Mouse (Mus musculus) limb, embryonic 10.5 days (tissue): ENCODE results near the gene Nenf. TPM values are rescaled to one million over a fixed set of nuclear protein-coding genes. Genes with fewer than 3 reads are reported as not detected.

Experiments used
- DNase-seq: peaks from one replicate; pipeline ENCODE4 v3.0.0-alpha.2; 2017; ENCODE audit warnings: low spot score
- H3K27ac ChIP-seq: fragments of 300-500 bp; sonication (generic); 2 replicates; pipeline ENCODE4 v1.5.1; 2016; ENCODE audit warnings: mild to moderate bottlenecking
- H3K27me3 ChIP-seq: fragments of 300-500 bp; sonication (generic); 2 replicates; pipeline ENCODE4 v1.6.1; 2016; ENCODE audit warnings: low read depth, mild to moderate bottlenecking; ENCODE audit not compliant: poor library complexity, severe bottlenecking
- H3K36me3 ChIP-seq: fragments of 300-500 bp; sonication (generic); 2 replicates; pipeline ENCODE4 v1.6.1; 2016; ENCODE audit warnings: mild to moderate bottlenecking, moderate library complexity
- H3K4me1 ChIP-seq: fragments of 300-500 bp; sonication (generic); 2 replicates; pipeline ENCODE4 v1.6.1; 2016
- H3K4me3 ChIP-seq: fragments of 300-500 bp; sonication (generic); 2 replicates; pipeline ENCODE4 v1.5.1; 2016; ENCODE audit warnings: mild to moderate bottlenecking, moderate library complexity
- H3K9me3 ChIP-seq: fragments of 300-500 bp; sonication (generic); replicated peaks from 2 replicates; pipeline ENCODE4 v1.6.1; 2016; ENCODE audit warnings: mild to moderate bottlenecking
- WGBS: fragments of 180-500 bp; shearing (Covaris S2); methylation state at CpG from one replicate; pipeline ENCODE4 v1.1.7; 2016; 5-methylcytosine and 5-hydroxymethylcytosine counted together
- polyA plus RNA-seq: library from polyadenylated mRNA; unstranded; fragments of >200 nt; fragmentation: Nextera tagmentation; extraction: Ambion mirVana; gene quantifications from 2 replicates; pipeline ENCODE4 v1.2.1, GENCODE M21; 2016

The Nenf gene
- polyA plus RNA-seq, 1 experiment from 2014 or later: 50.3 TPM

GRCm38 (mm10) chr1:191339876-191340275 lies 21.9 kb upstream of the Nenf start:
- no peak for DNase-seq
- 98% methylated on average over 2 of the region's 2 CpGs for WGBS
- H3K36me3 ChIP-seq: peaks cover 90% of the 10 kb centered on the region
- no peaks in the 10 kb centered on the region; the same call in 1 of the 2 replicates for H3K4me1 ChIP-seq
- H3K9me3 ChIP-seq: no peaks in the 10 kb centered on the region
- H3K4me3 ChIP-seq: no peak overlapping the region
- no peaks in the 10 kb centered on the region for H3K27me3 ChIP-seq
- no peak overlapping the region for H3K27ac ChIP-seq

- WGBS: 89% methylated on average over 5 of the region's 5 CpGs
- Histone ChIP-seq H3K27ac (no peak overlapping the region), H3K27me3 (no peaks in the 10 kb centered on the region), H3K4me1 (no peaks in the 10 kb centered on the region), H3K9me3 (no peaks in the 10 kb centered on the region), H3K36me3 (peaks cover 86% of the 10 kb centered on the region), H3K4me3 (no peak overlapping the region)
- DNase-seq: no peak
These were observed 16.5 kb upstream of the Nenf start for GRCm38 (mm10) chr1:191334500-191334899.

GRCm38 (mm10) chr1:191330356-191330755 lies 12.4 kb upstream of the Nenf start:
- WGBS: 95% methylated on average over 4 of the region's 4 CpGs
- no peak overlapping the region for H3K27ac ChIP-seq
- H3K36me3 ChIP-seq: peaks cover 56% of the 10 kb centered on the region
- no peak for DNase-seq
- peaks cover 29% of the 10 kb centered on the region for H3K4me1 ChIP-seq
- H3K9me3 ChIP-seq: no peaks in the 10 kb centered on the region
- H3K27me3 ChIP-seq: no peaks in the 10 kb centered on the region
- H3K4me3 ChIP-seq: no peak overlapping the region

GRCm38 (mm10) chr1:191328019-191328441 lies 10.0 kb upstream of the Nenf start:
- 91% methylated on average over 8 of the region's 8 CpGs for WGBS
- H3K27ac ChIP-seq: no peak overlapping the region

GRCm38 (mm10) chr1:191327258-191327657 lies 9.3 kb upstream of the Nenf start:
- H3K4me1 ChIP-seq: peaks cover 32% of the 10 kb centered on the region
- peaks cover 31% of the 10 kb centered on the region for H3K36me3 ChIP-seq
- no peaks in the 10 kb centered on the region for H3K27me3 ChIP-seq
- H3K4me3 ChIP-seq: peak overlapping the region; percentile 96
- H3K27ac ChIP-seq: no peak overlapping the region
- no peaks in the 10 kb centered on the region for H3K9me3 ChIP-seq
- 83% methylated on average over 8 of the region's 8 CpGs for WGBS
- no peak for DNase-seq

More at GRCm38 (mm10) chr1:191328019-191328441, 10.0 kb upstream of the Nenf start:
- H3K36me3 ChIP-seq: peaks cover 38% of the 10 kb centered on the region
- no peak for DNase-seq
- H3K4me3 ChIP-seq: no peak overlapping the region
- H3K27me3 ChIP-seq: no peaks in the 10 kb centered on the region
- peaks cover 32% of the 10 kb centered on the region for H3K4me1 ChIP-seq
- H3K9me3 ChIP-seq: no peaks in the 10 kb centered on the region

GRCm38 (mm10) chr1:191326233-191326882 lies 8.4 kb upstream of the Nenf start:
- WGBS: 2% methylated on average over 35 of the region's 35 CpGs
- Histone ChIP-seq H3K4me1 (peaks cover 32% of the 10 kb centered on the region), H3K4me3 (peak overlapping the region; percentile 96), H3K27ac (peak overlapping the region; percentile 93), H3K9me3 (no peaks in the 10 kb centered on the region), H3K36me3 (peaks cover 22% of the 10 kb centered on the region), H3K27me3 (no peaks in the 10 kb centered on the region)
- no peak for DNase-seq

GRCm38 (mm10) chr1:191325726-191326232 lies 7.8 kb upstream of the Nenf start, which contains the start of gene Tmem206:
Tmem206 (plus strand) TSS chr1:191325912.
- H3K9me3 ChIP-seq: no peaks in the 10 kb centered on the region
- peak; percentile 97 for DNase-seq
- under 1% methylated on average over 42 of the region's 42 CpGs for WGBS
- peak within 1 kb of the TSS; percentile 96 for H3K4me3 ChIP-seq
- peaks cover 17% of the 10 kb centered on the region for H3K36me3 ChIP-seq
- peak within 1 kb of the TSS; percentile 93 for H3K27ac ChIP-seq
- H3K4me1 ChIP-seq: peaks cover 32% of the 10 kb centered on the region
- H3K27me3 ChIP-seq: no peaks in the 10 kb centered on the region

- no peaks in the 10 kb centered on the region for H3K9me3 ChIP-seq
- H3K4me3 ChIP-seq: peak overlapping the region; percentile 96
- WGBS: 83% methylated on average over 7 of the region's 7 CpGs
- peaks cover 32% of the 10 kb centered on the region for H3K4me1 ChIP-seq
- H3K27me3 ChIP-seq: no peaks in the 10 kb centered on the region
- DNase-seq: no peak
- peaks cover 10% of the 10 kb centered on the region; the same call in 1 of the 2 replicates for H3K36me3 ChIP-seq
- peak overlapping the region; percentile 93 for H3K27ac ChIP-seq
These were observed 7.0 kb upstream of the Nenf start for GRCm38 (mm10) chr1:191324733-191325590.

GRCm38 (mm10) chr1:191323381-191323780 lies 5.4 kb upstream of the Nenf start:
- no peak for DNase-seq
- Histone ChIP-seq H3K36me3 (peaks cover 3% of the 10 kb centered on the region; the same call in 1 of the 2 replicates), H3K4me3 (no peak overlapping the region), H3K9me3 (no peaks in the 10 kb centered on the region), H3K27me3 (no peaks in the 10 kb centered on the region), H3K4me1 (peaks cover 32% of the 10 kb centered on the region), H3K27ac (no peak overlapping the region)
- WGBS: 93% methylated on average over 3 of the region's 3 CpGs

- H3K36me3 ChIP-seq: no peaks in the 10 kb centered on the region
- no peaks in the 10 kb centered on the region for H3K9me3 ChIP-seq
- 82% methylated on average over 5 of the region's 5 CpGs for WGBS
- H3K4me3 ChIP-seq: no peak overlapping the region
- H3K27ac ChIP-seq: 0 out of 2 replicates have a peak overlapping the region, but pooled peaks have one; percentile 97
- DNase-seq: no peak
- peaks cover 14% of the 10 kb centered on the region for H3K4me1 ChIP-seq
- no peaks in the 10 kb centered on the region for H3K27me3 ChIP-seq
These were observed 692 bp upstream of the Nenf start for GRCm38 (mm10) chr1:191318686-191319085.

- Histone ChIP-seq H3K4me3 (no peak overlapping the region; the same call in 1 of the 2 replicates), H3K9me3 (no peaks in the 10 kb centered on the region), H3K27me3 (no peaks in the 10 kb centered on the region), H3K36me3 (no peaks in the 10 kb centered on the region), H3K27ac (0 out of 2 replicates have a peak overlapping the region, but pooled peaks have one; percentile 97), H3K4me1 (peaks cover 21% of the 10 kb centered on the region)
- WGBS: 91% methylated on average over 8 of the region's 8 CpGs
- no peak for DNase-seq
These were observed 1.2 kb downstream of the Nenf start for GRCm38 (mm10) chr1:191316818-191317217.

- DNase-seq: no peak
- Histone ChIP-seq H3K9me3 (no peaks in the 10 kb centered on the region), H3K36me3 (peaks cover 3% of the 10 kb centered on the region; the same call in 1 of the 2 replicates), H3K4me1 (peaks cover 21% of the 10 kb centered on the region), H3K27me3 (no peaks in the 10 kb centered on the region), H3K27ac (no peak overlapping the region), H3K4me3 (no peak overlapping the region)
- 74% methylated on average over 4 of the region's 4 CpGs for WGBS
These were observed 4.1 kb downstream of the Nenf start for GRCm38 (mm10) chr1:191313926-191314325.
